Mouse (Mus musculus) E14TG2a.4 (cell line): Measurements from ENCODE around the gene Pck1.

Source experiments
- CTCF ChIP-seq: conservative IDR thresholded peaks from 2 replicates; pipeline ENCODE4 v1.5.1; 2014; ENCODE audit warnings: low read length
- NANOG ChIP-seq: IDR thresholded peaks from 2 replicates; pipeline ENCODE4 v1.6.1; 2014; ENCODE audit warnings: borderline replicate concordance, low read length, mixed read lengths
- POU5F1 ChIP-seq: IDR thresholded peaks from 2 replicates; pipeline ENCODE4 v1.6.1; 2014; ENCODE audit warnings: low read length, borderline replicate concordance

DNA sequence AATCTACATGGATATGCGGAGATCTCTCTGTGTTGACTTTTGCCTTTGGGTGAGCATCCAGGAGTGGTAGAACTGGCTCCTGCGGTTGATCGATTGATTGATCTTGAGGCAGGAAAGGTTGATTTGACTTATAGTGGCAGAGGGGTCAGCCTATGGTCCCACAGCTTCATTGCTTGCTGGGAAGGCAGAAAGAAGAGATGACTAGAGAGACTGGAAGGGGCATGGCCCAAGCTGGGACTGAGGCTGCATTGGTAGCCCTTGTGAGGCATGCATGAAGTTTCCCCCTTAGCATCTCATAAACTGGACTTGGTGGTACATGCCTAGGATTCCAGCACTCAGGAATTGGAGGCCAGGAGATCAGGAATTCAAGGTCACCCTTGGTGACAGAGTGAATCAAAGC is 54.2 kb downstream of the Pck1 start:
- TF ChIP-seq CTCF: no peak
- TF ChIP-seq NANOG: no peak
- no peak for TF ChIP-seq POU5F1
